Mouse (Mus musculus) olfactory bulb, adult 2 months (tissue): Measurements from ENCODE around the gene Irx2.

ENCODE experiments used
- CTCF ChIP-seq: fragments of 200-500 bp; IDR thresholded peaks from 2 replicates; pipeline ENCODE4 v1.5.1; 2012; ENCODE audit warnings: low read depth, mild to moderate bottlenecking, low read length, moderate library complexity; ENCODE audit not compliant: insufficient read depth
- POLR2A ChIP-seq: fragments of 200-500 bp; IDR thresholded peaks from 2 replicates; pipeline ENCODE4 v1.6.1; 2012; ENCODE audit warnings: mild to moderate bottlenecking, low read depth, low read length, moderate library complexity; ENCODE audit not compliant: insufficient read depth

GRCm38 (mm10) chr13:72640131-72640521 lies 11.5 kb downstream of the Irx2 start:
- no peak for TF ChIP-seq POLR2A
- no peak for TF ChIP-seq CTCF
